Mouse (Mus musculus) midbrain, embryonic 15.5 days (tissue): ENCODE measurements around the gene Sec23a. TPM values are rescaled to one million over a fixed set of nuclear protein-coding genes. Genes with fewer than 3 reads are reported as not detected.
"Not testable (repeated sequence)": the region's sequence is repeated elsewhere in the genome, so short reads cannot be mapped to it uniquely, and the experiment has no call there.

Experiments
- ATAC-seq: fragments of 200-750 bp; cut with Nextera tagmentation; replicated peaks from 2 replicates; pipeline ENCODE4 v1.8.0; 2017; ENCODE audit warnings: moderate TSS enrichment
- H3K27ac ChIP-seq: fragments of 300-500 bp; sonication (generic); 2 replicates; pipeline ENCODE4 v1.5.1; 2015; ENCODE audit warnings: mild to moderate bottlenecking, inconsistent platforms
- H3K27me3 ChIP-seq: fragments of 300-500 bp; sonication (generic); replicated peaks from 2 replicates; pipeline ENCODE4 v1.6.1; 2015; ENCODE audit warnings: inconsistent platforms
- H3K36me3 ChIP-seq: fragments of 300-500 bp; sonication (generic); replicated peaks from 2 replicates; pipeline ENCODE4 v1.6.1; 2015; ENCODE audit warnings: inconsistent platforms
- H3K4me1 ChIP-seq: fragments of 300-500 bp; sonication (generic); 2 replicates; pipeline ENCODE4 v1.6.1; 2015; ENCODE audit warnings: inconsistent platforms
- H3K4me2 ChIP-seq: fragments of 300-500 bp; sonication (generic); 2 replicates; pipeline ENCODE4 v1.6.1; 2015; ENCODE audit warnings: inconsistent platforms, mild to moderate bottlenecking, moderate library complexity
- H3K4me3 ChIP-seq: fragments of 300-500 bp; sonication (generic); 2 replicates; pipeline ENCODE4 v1.5.1; 2015; ENCODE audit warnings: mild to moderate bottlenecking, inconsistent platforms
- H3K9ac ChIP-seq: fragments of 300-500 bp; sonication (generic); 2 replicates; pipeline ENCODE4 v1.6.1; 2015; ENCODE audit warnings: mild to moderate bottlenecking, inconsistent platforms
- H3K9me3 ChIP-seq: fragments of 300-500 bp; sonication (generic); 2 replicates; pipeline ENCODE4 v1.6.1; 2016; ENCODE audit warnings: inconsistent platforms
- WGBS: fragments of 180-500 bp; shearing (Covaris S2); methylation state at CpG from one replicate; pipeline ENCODE4 v1.1.7; 2015; ENCODE audit warnings: mixed read lengths; 5-methylcytosine and 5-hydroxymethylcytosine counted together
- polyA plus RNA-seq: library from polyadenylated mRNA; unstranded; fragments of >200 nt; fragmentation: Nextera tagmentation; extraction: Ambion mirVana; gene quantifications from 2 replicates; pipeline ENCODE4 v1.2.1, GENCODE M21; 2015

Gene Sec23a
- polyA plus RNA-seq, 1 experiment from 2014 or later: 109 TPM

DNA sequence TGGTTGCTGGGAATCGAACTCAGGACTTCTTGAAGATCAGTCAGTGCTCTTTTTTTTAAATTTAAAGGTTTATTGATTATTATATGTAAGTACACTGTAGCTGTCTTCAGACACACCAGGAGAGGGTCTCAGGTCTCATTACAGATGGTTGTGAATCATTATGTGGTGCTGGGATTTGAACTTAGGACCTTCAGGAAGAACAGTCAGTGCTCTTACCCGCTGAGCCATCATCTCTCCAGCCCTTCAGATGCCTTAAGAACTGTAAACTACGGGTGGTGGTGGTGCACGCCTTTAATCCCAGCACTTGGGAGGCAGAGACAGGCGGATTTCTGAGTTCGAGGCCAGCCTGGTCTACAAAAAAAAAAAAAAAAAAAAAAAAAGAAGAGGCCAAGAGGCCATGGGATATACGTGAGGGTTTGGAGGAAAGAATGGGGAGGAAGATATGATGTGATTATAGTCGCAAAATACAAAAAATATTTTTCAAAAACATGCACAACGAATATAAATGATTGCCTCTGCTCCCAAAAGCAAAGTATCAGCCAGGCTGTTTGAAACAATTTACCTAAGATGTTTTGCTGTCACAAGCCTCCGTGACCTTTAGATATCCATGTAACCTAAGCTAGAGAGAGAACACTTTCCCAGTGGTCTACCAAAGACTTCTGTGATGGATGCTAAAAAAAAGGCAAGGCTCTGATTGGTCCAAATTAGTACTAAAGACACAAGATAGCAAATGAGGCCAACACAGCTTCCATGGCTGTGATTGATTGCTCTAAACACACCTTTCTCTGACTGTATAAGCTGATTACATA, 27.5 kb upstream of the Sec23a start:
- Histone ChIP-seq H3K27me3 (no peaks in the 10 kb centered on the region), H3K36me3 (peaks cover 5% of the 10 kb centered on the region; the same call in 1 of the 2 replicates), H3K9me3 (no peaks in the 10 kb centered on the region), H3K4me2 (peak overlapping the region; percentile 33; the same call in 1 of the 2 replicates), H3K4me3 (no peak overlapping the region), H3K4me1 (0 out of 2 replicates have a peak, but pooled peaks cover 6% of the 10 kb centered on the region), H3K9ac (no peak overlapping the region), H3K27ac (no peak overlapping the region)
- WGBS: 71% methylated on average over 10 of the region's 10 CpGs
- 0 out of 2 replicates have a peak, but pooled peaks have one; percentile 9 for ATAC-seq

DNA sequence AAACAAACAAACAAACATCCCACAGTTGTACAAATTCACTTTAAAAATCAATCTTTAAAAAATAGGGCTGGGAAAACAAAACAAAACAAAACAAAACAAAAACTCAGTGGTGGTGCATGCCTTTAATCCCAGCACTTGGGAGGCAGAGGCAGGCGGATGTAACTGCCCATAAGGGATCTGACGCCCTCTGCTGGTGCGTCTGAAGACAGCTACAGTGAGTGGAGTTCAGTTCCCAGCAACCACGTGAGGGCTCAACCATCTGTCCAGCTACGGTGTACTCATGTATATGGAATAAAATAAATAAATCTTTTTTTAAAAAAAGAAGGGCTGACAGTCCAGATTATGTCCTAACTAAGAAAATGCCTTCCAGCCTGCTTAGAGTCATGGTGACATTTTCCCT, 20.3 kb upstream of the Sec23a start:
- Histone ChIP-seq H3K4me3 (no peak overlapping the region), H3K27me3 (no peaks in the 10 kb centered on the region), H3K4me1 (no peaks in the 10 kb centered on the region), H3K27ac (no peak overlapping the region), H3K36me3 (peaks cover 2% of the 10 kb centered on the region; the same call in 1 of the 2 replicates), H3K4me2 (no peak overlapping the region), H3K9me3 (no peaks in the 10 kb centered on the region), H3K9ac (no peak overlapping the region)
- ATAC-seq: no peak
- 74% methylated on average over 5 of the region's 5 CpGs for WGBS

DNA sequence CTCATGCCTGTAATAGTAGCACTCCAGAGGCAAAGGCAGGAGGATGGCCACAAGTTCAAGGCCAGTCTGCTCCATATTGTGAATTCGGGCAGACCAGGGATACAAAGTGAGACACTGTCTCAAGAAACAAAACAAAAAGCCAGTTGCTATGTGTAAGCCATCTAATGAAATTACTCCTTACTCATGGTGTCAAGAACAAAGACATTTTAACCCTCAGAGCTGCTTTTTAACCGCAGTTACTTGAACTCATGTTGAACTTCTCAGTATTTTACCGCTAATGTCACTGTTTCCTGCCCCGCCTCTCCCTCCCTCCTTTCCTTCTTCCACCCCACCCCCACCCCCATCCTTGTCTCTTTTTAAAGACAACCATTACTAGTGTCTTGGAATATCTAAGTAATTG, 9.5 kb upstream of the Sec23a start:
- H3K27ac ChIP-seq: no peak overlapping the region
- H3K4me2 ChIP-seq: no peak overlapping the region
- no peak overlapping the region for H3K9ac ChIP-seq
- ATAC-seq: no peak
- no peak overlapping the region for H3K4me3 ChIP-seq
- H3K27me3 ChIP-seq: no peaks in the 10 kb centered on the region
- no peaks in the 10 kb centered on the region for H3K9me3 ChIP-seq
- no peaks in the 10 kb centered on the region for H3K4me1 ChIP-seq
- peaks cover 3% of the 10 kb centered on the region; the same call in 1 of the 2 replicates for H3K36me3 ChIP-seq
- 99% methylated on average over 4 of the region's 4 CpGs for WGBS

DNA sequence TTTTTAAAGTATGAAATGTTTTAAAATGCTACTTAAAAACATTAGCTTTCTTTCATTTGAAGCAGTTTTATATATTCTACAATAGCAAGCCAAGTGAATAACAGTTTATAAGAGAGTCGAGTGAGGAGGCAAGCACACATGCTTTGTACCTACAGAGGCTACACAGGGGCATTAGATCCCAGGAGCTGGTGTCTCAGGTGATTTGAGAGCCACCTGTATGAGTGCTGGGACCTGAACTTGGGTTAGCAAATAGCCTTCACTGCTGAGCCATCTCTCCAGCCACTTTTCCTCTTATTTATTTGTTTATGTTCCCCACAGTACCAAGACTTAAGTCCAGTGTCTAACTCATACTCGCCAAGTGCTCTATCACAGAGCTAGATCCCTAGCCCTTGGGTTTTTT, 8.1 kb upstream of the Sec23a start:
- H3K4me1 ChIP-seq: no peaks in the 10 kb centered on the region
- WGBS: 90% methylated on average over 2 of the region's 2 CpGs
- H3K9ac ChIP-seq: no peak overlapping the region
- H3K4me2 ChIP-seq: no peak overlapping the region
- H3K27ac ChIP-seq: no peak overlapping the region
- H3K36me3 ChIP-seq: peaks cover 3% of the 10 kb centered on the region; the same call in 1 of the 2 replicates
- ATAC-seq: no peak
- H3K27me3 ChIP-seq: no peaks in the 10 kb centered on the region
- no peak overlapping the region for H3K4me3 ChIP-seq
- no peaks in the 10 kb centered on the region for H3K9me3 ChIP-seq

DNA sequence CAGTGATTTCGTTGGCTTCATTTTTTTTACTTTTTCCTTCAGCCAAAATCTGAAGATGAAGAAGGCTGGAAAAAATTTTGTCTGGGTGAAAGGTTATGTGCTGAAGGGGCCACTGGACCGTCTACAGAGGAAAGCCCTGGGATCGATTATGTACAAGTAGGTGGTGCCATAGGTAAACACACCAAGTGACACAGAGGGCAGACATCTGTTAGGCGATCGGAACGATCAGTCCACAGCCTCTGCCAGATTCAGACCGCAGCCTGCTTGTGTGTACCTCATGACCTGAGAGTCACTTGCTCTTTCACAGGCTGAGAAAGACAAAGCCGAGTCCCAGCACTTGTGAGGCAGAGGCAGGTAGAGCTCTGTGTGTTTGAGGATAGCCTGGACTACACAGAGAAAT, 6.2 kb upstream of the Sec23a start:
- Histone ChIP-seq H3K27me3 (no peaks in the 10 kb centered on the region), H3K9me3 (no peaks in the 10 kb centered on the region), H3K27ac (no peak overlapping the region), H3K9ac (no peak overlapping the region), H3K4me3 (no peak overlapping the region), H3K36me3 (peaks cover 3% of the 10 kb centered on the region; the same call in 1 of the 2 replicates), H3K4me2 (no peak overlapping the region), H3K4me1 (peaks cover 5% of the 10 kb centered on the region; the same call in 1 of the 2 replicates)
- no peak for ATAC-seq
- 92% methylated on average over 8 of the region's 8 CpGs for WGBS

DNA sequence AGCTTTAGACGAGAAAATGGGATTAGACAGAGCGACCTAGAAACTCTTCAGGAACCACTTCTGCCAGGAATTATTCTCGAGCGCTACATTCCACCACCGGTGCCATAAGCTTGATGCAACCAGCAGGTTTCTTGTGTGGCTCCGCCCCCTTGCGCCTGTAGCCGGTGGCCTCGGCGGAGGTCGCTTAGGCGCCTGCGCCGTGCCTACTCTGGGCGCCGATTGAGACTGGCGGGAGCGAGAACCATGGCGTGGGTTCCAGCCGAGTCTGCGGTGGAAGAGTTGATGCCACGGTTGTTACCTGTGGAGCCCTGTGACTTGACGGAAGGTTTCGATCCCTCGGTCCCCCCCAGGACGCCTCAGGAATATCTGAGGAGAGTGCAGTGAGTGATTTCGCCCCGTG, 1.4 kb upstream of the Sec23a start, which contains the start of gene Gemin2:
TSS of gene Gemin2 (plus strand) at position 160 of the 400 bp plus-strand sequence.
- under 1% methylated on average over 28 of the region's 28 CpGs for WGBS
- no peaks in the 10 kb centered on the region for H3K36me3 ChIP-seq
- H3K9ac ChIP-seq: peak within 1 kb of the TSS; percentile 55
- no peaks in the 10 kb centered on the region for H3K9me3 ChIP-seq
- peak within 1 kb of the TSS; percentile 68 for H3K4me2 ChIP-seq
- peak within 1 kb of the TSS; percentile 75 for H3K27ac ChIP-seq
- peaks cover 26% of the 10 kb centered on the region for H3K4me1 ChIP-seq
- ATAC-seq: peak; percentile 76
- H3K4me3 ChIP-seq: peak within 1 kb of the TSS; percentile 57
- H3K27me3 ChIP-seq: no peaks in the 10 kb centered on the region

DNA sequence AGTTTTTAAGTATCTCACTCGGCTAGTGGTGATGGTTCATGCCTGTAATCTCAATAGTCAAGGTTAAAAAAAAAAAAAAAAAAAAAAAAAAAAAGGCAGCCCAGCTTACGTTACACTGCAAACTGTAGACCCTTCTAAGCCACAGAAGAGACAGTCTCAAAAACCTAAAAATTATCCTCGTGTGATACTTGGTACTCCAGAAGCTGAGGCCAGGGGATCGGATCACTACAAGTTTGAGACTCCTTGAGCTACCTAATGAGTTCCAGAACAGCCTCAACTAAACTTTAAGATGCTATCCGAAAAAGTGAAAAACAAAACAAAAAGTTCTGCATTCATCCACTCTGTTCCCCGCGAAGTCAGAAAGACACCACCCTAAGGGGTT, 884 bp upstream of the Sec23a start:
- WGBS: 2% methylated on average over 7 of the region's 7 CpGs
- no peaks in the 10 kb centered on the region for H3K9me3 ChIP-seq
- peak overlapping the region; percentile 75; the same call in 1 of the 2 replicates for H3K27ac ChIP-seq

DNA sequence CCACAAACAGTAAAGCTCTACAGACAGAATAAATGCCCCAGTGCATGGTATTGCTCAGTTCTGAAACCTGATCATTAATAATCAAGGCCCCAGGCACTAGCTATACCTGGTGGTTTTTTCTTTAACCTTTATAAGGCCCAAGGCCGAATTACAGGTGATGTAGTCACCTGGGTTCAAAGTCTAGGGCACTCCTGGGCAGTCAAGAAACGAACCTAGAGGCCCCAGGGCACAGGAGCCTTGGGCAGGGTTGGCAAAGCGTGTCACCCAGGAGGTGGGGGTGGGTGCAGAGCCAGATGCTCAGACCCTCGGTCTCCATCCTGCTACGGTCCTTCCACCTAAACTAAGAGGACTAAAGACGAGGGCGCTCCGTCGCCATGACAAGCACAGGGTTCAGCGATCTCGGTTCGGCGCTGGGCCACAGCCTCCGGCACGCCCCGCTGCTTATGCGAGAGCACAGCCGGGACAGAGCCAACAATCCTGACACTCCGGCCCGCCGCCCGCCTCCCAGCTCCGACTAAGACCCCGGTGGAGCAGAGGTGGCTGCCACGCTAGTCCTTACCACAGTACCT, 458 bp downstream of the Sec23a start:
- H3K36me3 ChIP-seq: no peaks in the 10 kb centered on the region; the same call in 1 of the 2 replicates
- 1% methylated on average over 25 of the region's 25 CpGs for WGBS
- peak overlapping the region; percentile 57 for H3K4me3 ChIP-seq
- H3K4me2 ChIP-seq: peak overlapping the region; percentile 68
- no peaks in the 10 kb centered on the region for H3K27me3 ChIP-seq
- H3K4me1 ChIP-seq: peaks cover 29% of the 10 kb centered on the region
- H3K27ac ChIP-seq: peak overlapping the region; percentile 87
- ATAC-seq: no peak; the same call in 1 of the 2 replicates
- H3K9me3 ChIP-seq: no peaks in the 10 kb centered on the region
- H3K9ac ChIP-seq: peak overlapping the region; percentile 68

More for the DNA sequence above, 884 bp upstream of the Sec23a start:
- Histone ChIP-seq H3K4me1 (peaks cover 28% of the 10 kb centered on the region), H3K36me3 (no peaks in the 10 kb centered on the region), H3K9ac (peak overlapping the region; percentile 55), H3K4me3 (peak overlapping the region; percentile 57), H3K27me3 (no peaks in the 10 kb centered on the region), H3K4me2 (peak overlapping the region; percentile 68)
- ATAC-seq: no peak

DNA sequence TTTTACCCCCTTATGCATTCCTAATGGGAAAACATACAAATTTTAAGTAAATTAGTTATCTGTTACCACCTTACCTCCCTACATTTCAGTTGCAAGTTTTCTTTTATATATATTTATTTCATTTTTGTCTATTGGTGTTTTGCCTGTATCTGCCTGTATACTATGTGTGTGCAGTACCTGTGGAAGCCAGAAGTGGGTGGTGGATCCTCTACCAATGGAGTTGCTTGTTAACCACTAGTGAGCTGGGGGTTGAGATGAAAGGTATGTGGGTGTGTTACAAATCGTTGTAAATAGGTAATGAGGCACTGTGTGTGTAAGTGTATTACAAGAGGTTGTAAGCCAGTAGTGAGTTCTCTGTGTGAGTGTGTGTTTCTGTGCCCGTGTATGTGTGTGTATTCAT, 1.3 kb downstream of the Sec23a start:
- Histone ChIP-seq H3K4me1 (peaks cover 29% of the 10 kb centered on the region), H3K4me2 (peak overlapping the region; percentile 68), H3K27me3 (no peaks in the 10 kb centered on the region), H3K4me3 (peak overlapping the region; percentile 57), H3K9ac (no peak overlapping the region), H3K36me3 (peaks cover 8% of the 10 kb centered on the region; the same call in 1 of the 2 replicates), H3K27ac (no peak overlapping the region), H3K9me3 (no peaks in the 10 kb centered on the region)
- ATAC-seq: no peak
- 74% methylated on average over 2 of the region's 2 CpGs for WGBS

DNA sequence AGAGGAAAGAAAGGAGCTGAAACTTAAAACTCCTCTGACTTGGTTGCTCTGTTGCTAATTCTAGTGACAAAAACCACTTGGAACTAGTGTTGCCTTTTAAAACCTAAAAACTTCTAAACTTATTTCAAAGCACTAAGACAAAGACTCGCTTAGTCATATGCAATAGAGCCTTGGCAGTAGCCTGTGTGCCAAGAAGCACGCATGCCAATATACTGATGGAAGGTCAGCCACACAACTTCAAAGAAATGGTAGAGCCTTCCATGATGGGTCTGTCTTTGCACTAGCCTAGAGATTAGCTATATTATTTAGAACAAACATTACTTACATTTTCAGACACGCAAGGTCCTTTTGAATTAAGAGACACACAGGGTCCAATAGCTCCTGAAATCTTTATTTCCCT, 26.1 kb downstream of the Sec23a start:
- Histone ChIP-seq H3K4me1 (no peaks in the 10 kb centered on the region), H3K4me3 (no peak overlapping the region), H3K9ac (no peak overlapping the region), H3K27ac (no peak overlapping the region), H3K9me3 (no peaks in the 10 kb centered on the region), H3K36me3 (peaks cover 37% of the 10 kb centered on the region), H3K4me2 (no peak overlapping the region), H3K27me3 (no peaks in the 10 kb centered on the region)
- ATAC-seq: no peak
- 99% methylated on average over 3 of the region's 3 CpGs for WGBS

DNA sequence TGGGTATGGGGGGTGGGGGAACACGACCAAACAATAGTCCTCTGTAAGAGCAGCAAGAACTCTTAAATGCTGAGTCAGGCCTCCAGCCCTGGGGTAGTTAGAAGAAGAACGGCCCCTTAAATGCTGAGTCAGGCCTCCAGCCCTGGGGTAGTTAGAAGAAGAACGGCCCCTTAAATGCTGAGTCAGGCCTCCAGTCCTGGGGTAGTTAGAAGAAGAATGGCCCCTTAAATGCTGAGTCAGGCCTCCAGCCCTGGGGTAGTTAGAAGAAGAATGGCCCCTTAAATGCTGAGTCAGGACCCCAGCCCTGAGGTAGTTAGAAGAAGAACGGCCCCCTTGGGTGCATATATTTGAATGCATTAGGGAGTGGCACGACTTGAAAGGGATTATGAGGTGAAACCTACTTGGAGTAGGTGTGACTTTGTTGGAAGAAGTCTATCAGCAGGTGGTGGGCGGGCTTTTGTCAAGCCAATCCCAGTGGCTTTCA, 30.6 kb downstream of the Sec23a start:
- WGBS: 80% methylated on average over 6 of the region's 6 CpGs
- not testable (repeated sequence) for H3K9ac ChIP-seq

DNA sequence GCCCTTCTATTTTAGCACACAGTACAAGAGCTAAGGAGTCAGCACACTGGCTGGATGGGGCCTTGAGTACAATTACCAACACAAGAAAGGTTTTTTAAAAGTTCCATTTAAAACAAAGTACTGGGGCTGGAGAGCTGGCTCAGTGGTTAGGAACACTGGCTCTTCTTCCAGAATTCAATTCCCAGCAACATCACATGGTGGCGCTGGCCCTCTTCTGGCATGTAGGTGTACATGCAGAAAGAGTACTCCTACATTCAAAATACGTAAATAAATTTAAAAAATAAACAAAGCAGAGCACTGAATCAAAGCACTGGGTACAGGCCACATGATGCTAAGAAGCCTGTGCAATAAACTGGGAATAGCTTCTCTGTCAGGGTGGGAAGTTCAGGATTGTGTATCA, 34.9 kb downstream of the Sec23a start:
- no peak overlapping the region for H3K9ac ChIP-seq
- H3K27me3 ChIP-seq: no peaks in the 10 kb centered on the region
- H3K4me2 ChIP-seq: no peak overlapping the region
- H3K4me1 ChIP-seq: no peaks in the 10 kb centered on the region
- no peaks in the 10 kb centered on the region for H3K9me3 ChIP-seq
- ATAC-seq: no peak
- 76% methylated on average over 2 of the region's 2 CpGs for WGBS
- peaks cover 16% of the 10 kb centered on the region; the same call in 1 of the 2 replicates for H3K36me3 ChIP-seq
- no peak overlapping the region for H3K4me3 ChIP-seq
- no peak overlapping the region for H3K27ac ChIP-seq

More for the DNA sequence above, 30.6 kb downstream of the Sec23a start:
- not testable (repeated sequence) for H3K27me3 ChIP-seq, H3K4me2 ChIP-seq, H3K9me3 ChIP-seq, H3K27ac ChIP-seq, H3K4me3 ChIP-seq, H3K4me1 ChIP-seq, ATAC-seq
- peaks cover 30% of the 10 kb centered on the region for H3K36me3 ChIP-seq
